Mouse (Mus musculus) brain, embryonic 14.5 days (tissue): ENCODE data around the gene Luzp1. TPM values are rescaled to one million over a fixed set of nuclear protein-coding genes. Genes with fewer than 3 reads are reported as not detected.

ENCODE experiments used
- DNase-seq: peaks from one replicate; pipeline ENCODE4 v3.0.0-alpha.2; 2011; ENCODE audit warnings: low read depth
- CTCF ChIP-seq: fragments of 200-500 bp; IDR thresholded peaks from 2 replicates; pipeline ENCODE4 v1.5.1; 2012; ENCODE audit warnings: inconsistent platforms, mild to moderate bottlenecking, moderate library complexity, borderline replicate concordance; ENCODE audit not compliant: insufficient read depth, insufficient read length; ENCODE audit errors: extremely low read depth
- POLR2A ChIP-seq: fragments of 200-500 bp; IDR thresholded peaks from 2 replicates; pipeline ENCODE4 v1.6.1; 2012; ENCODE audit warnings: mild to moderate bottlenecking, inconsistent platforms, borderline replicate concordance; ENCODE audit not compliant: poor library complexity, insufficient read depth, insufficient read length, severe bottlenecking; ENCODE audit errors: extremely low read depth
- polyA plus RNA-seq: library from polyadenylated mRNA; depleted of rRNA; stranded (reverse); fragments of >200 nt; gene quantifications from 2 replicates; pipeline ENCODE4 v1.2.3, GENCODE M21; 2012

Gene Luzp1
- polyA plus RNA-seq, 1 experiment = 15.0 TPM

GRCm38 (mm10) chr4:136451564-136451963 lies 18.0 kb upstream of the Luzp1 start:
- TF ChIP-seq CTCF (no peak), POLR2A (no peak)
- DNase-seq = no peak

DNA sequence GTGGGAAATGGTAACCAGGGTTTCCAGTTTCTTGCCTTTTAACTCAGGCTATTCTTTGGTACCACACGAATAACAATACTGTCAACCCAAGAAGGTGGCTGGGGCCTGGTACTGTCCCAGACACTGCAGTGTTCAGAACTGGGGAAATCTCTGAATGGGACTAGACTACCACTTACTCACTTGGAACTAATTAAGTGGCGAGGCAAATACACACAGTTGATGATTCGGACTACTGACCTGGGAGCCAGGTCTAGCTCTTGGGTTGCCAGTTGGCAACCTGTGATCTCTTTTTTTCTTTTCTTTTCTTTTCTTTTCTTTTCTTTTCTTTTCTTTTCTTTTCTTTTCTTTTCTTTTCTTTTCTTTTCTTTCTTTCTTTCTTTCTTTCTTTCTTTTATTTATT lies 17.3 kb upstream of the Luzp1 start:
- no peak for DNase-seq
- TF ChIP-seq CTCF (no peak), POLR2A (no peak)

DNA sequence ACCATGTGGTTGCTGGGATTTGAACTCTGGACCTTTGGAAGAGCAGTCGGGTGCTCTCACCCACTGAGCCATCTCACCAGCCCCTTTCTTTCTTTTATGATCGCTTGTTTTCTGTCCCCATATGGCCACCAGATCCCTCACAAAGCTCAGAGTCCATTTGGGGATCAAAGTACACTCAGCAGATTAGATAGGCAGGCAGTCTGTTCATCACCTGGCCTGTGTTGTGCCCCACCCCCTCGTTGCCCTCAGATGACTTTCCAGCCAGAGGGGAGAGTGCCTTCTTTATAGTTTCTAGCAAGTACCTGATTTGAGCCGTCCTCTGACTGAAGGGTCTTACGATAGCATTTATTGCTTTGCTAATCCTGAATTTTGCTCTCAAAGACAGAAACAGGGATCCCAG lies 16.8 kb upstream of the Luzp1 start:
- DNase-seq = no peak
- no peak for TF ChIP-seq CTCF
- TF ChIP-seq POLR2A = no peak

DNA sequence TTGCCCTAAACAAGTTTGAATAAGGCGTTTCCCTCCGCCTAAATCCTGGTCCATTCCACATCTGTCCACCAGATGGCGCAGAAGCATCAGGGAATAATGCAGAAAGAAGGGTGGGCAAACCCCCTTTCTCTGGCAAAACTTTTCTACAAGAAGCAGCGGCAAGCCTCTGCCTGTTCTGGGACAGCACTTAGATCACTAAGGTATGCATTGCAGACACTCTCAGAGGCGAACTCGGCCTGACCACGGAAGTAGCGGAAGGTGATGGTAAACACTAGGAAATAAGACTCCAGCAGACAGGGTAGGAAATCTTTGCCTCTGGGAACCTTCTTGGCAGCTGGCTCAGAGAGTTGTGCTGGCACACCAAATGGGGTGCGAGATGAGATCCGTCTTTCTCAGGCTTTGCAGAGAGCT lies 14.7 kb upstream of the Luzp1 start:
- TF ChIP-seq CTCF (peak; percentile 92), POLR2A (no peak)
- DNase-seq = peak; percentile 88

DNA sequence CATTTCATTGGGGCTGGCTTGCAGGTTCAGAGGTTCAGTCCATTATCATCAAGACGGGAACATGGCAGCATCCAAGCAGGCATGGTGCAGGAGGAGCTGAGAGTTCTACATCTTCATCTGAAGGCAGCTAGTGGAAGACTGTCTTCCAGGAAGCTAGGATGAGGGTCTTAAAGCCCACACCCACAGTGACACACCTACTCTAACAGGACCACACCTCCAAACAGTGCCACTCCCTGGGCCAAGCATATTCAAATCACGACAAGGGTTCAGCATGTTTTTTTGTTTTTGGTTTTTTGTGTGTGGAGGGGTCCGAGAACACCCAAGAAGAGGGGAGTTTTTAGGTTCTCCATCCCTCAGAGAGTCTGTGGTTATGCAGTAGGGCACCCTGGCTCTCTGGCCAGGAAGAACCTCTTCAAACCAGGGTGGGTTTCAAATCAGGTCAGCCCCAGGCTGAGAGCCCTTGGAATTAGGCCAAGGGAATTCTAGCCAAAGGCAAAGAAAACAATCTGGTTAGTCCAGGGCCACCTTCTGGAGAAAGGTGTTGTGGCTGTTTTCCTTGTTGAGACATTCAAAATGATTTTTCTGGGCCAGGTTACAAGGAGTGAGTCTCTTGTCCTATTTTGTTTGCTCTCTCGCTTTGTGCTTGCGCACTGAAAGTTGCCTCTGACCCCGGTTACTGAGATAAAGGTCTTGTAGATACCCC lies 12.9 kb upstream of the Luzp1 start:
- no peak for DNase-seq
- TF ChIP-seq POLR2A = no peak
- TF ChIP-seq CTCF = no peak

- DNase-seq = no peak
- no peak for TF ChIP-seq POLR2A
- TF ChIP-seq CTCF = no peak
Measured at GRCm38 (mm10) chr4:136458276-136458675, 11.3 kb upstream of the Luzp1 start.

GRCm38 (mm10) chr4:136459210-136459609 lies 10.4 kb upstream of the Luzp1 start:
- TF ChIP-seq CTCF = no peak
- no peak for TF ChIP-seq POLR2A
- no peak for DNase-seq

DNA sequence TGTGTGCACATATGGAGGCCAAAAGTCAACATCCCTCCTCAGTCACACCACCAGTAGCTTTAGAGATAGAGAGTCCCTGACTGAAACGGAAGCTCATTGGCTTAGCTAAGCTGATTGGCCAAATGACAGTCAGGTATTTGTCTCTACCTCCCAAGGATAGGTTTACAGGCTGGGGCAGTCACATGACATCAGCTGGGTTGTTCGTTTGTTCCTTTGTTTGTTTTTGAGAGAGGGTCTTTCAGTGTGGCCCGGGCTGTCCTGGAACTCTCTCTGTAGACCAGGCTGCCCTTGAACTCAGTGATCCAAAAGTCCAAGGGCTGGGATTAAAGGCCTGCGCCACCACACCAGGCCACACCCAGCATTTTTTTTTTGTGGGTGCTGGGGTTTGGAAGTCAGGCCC lies 8.4 kb upstream of the Luzp1 start:
- no peak for TF ChIP-seq CTCF
- TF ChIP-seq POLR2A = no peak

DNA sequence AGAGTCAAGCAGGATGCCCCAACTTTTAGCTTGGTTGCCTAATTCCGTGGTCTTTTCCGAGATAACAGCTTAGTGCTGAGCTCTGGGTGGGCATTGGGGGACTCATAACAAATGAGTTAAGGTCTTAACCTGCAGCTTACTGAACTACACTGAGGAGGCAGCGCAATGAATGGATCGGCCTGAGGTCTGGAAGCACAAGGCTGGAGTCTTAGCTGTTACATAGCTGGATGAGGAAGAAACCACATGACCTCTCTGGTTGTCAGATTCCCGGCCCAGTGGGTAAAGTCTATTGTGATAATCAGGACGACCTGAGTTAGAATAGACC lies 7.8 kb upstream of the Luzp1 start:
- DNase-seq = no peak
- TF ChIP-seq POLR2A (no peak), CTCF (no peak)

More for the DNA sequence above, 8.4 kb upstream of the Luzp1 start:
- DNase-seq = no peak

DNA sequence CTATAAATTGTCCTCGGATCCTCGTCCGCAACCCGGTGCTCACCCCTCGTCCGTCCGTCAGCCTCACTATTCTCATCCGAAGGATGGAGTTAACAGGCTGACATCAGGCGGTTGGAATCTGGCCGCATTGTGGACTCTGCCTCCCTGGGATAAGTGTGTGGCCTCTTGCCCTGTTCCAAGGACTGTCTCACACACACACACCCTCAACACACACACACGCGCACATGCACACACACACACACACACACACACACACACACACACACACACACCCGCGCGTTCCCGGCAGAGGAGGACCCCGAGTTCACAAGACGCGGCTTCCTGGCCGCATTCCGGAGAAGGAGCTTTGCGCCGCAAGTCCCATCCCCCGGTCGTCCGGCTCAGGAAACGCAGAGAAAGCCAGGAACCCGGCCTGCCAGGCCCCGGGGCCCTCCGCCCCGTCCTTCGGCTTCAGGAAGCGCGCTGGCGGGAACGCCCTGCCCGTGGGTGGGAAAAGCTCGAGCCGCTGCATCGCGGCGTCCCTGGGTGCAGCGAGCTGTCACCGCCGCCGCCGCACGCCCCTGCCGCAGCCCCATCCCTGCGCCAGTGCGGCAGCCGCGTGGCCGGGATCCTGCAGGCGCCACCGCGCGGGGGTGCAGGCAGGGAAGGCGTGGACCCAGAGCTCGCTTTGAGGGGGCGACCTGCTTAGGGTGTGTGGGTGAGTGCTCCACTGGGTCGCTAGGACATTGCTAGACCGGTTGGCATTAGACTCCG lies 7.3 kb upstream of the Luzp1 start, which contains the start of gene 6030445D17Rik:
6030445D17Rik (plus strand) TSS at position 165 of the 753 bp plus-strand sequence.
- DNase-seq = peak; percentile 65
- TF ChIP-seq POLR2A (no peak), CTCF (no peak)

DNA sequence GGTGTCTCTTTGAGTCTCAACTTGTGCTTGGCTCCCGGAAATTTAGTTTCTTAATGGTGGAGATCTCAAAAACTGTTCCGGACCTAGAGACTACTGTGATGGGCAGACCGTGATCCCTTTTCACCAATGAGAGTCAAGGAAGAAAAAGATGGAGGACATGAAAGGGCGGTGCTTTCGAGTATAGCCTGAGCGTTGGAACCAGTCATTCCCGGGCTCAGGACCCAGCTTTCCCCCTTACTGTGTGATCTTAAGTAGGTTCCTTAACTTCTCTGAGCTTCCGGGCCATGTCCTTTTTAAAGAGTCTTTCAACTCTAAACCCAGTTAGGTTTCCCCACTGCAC lies 6.8 kb upstream of the Luzp1 start:
- DNase-seq = peak; percentile 72
- TF ChIP-seq CTCF (no peak), POLR2A (no peak)

GRCm38 (mm10) chr4:136463436-136463835 lies 6.1 kb upstream of the Luzp1 start:
- no peak for DNase-seq
- TF ChIP-seq POLR2A = no peak
- no peak for TF ChIP-seq CTCF
